Mouse (Mus musculus): ENCODE data around the gene Gck. TPM values are rescaled to one million over a fixed set of nuclear protein-coding genes. Genes with fewer than 3 reads are reported as not detected.

The Gck gene
- polyA plus RNA-seq, 1 experiment, result 1.7 TPM

- Histone ChIP-seq H3K27me3 (replicated peaks) (peaks cover 45% of the 10 kb centered on the region), H3K4me3 (replicated peaks) (no peak overlapping the region), H3K36me3 (replicated peaks; ENCODE audit: low read length) (no peaks in the 10 kb centered on the region), H3K9me3 (peaks cover 6% of the 10 kb centered on the region), H3K4me1 (peaks cover 11% of the 10 kb centered on the region)
- no peak for TF ChIP-seq GATA1 (IDR thresholded peaks at IDR 0.05; ENCODE audit: borderline replicate concordance, low read length)
- TF ChIP-seq FLI1 (IDR thresholded peaks at IDR 0.05; ENCODE audit: low read length), result no peak
Measured at GRCm38 (mm10) chr11:5915429-5916177, 34.3 kb downstream of the Gck start.

- no peaks in the 10 kb centered on the region for H3K36me3 ChIP-seq (replicated peaks; ENCODE audit: low read length)
- H3K27me3 ChIP-seq (replicated peaks), result peaks cover 52% of the 10 kb centered on the region
- H3K4me1 ChIP-seq, result peaks cover 11% of the 10 kb centered on the region
- H3K4me3 ChIP-seq (replicated peaks), result no peak overlapping the region
- H3K9me3 ChIP-seq, result peaks cover 6% of the 10 kb centered on the region
- no peak for TF ChIP-seq FLI1 (IDR thresholded peaks at IDR 0.05; ENCODE audit: low read length)
Measured at GRCm38 (mm10) chr11:5914940-5915339, 34.9 kb downstream of the Gck start.

DNA sequence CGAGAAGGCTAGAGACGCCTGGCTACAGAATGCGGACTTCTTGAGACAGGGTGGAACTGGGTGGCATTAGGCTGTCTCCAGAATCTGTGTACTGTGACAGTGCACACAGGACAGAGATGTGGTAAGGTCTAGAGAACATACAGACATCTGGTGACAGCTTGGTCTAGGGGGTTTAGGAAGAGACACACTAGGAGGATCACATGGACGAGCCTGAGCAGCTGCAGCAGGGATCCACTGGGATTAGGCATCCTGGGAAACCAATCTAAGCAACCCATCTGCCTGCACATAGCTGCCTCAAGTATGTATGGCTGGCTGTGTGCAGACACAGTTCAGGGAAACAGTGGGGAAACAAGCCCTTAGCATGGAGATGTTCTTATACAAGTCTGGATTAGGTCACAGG, 35.9 kb downstream of the Gck start:
- Histone ChIP-seq H3K9me3 (peaks cover 6% of the 10 kb centered on the region), H3K4me1 (peaks cover 11% of the 10 kb centered on the region), H3K4me3 (replicated peaks) (no peak overlapping the region), H3K36me3 (replicated peaks; ENCODE audit: low read length) (no peaks in the 10 kb centered on the region), H3K27me3 (replicated peaks) (peaks cover 60% of the 10 kb centered on the region)
- no peak for TF ChIP-seq GATA1 (IDR thresholded peaks at IDR 0.05; ENCODE audit: borderline replicate concordance, low read length)
- TF ChIP-seq FLI1 (IDR thresholded peaks at IDR 0.05; ENCODE audit: low read length), result no peak

GRCm38 (mm10) chr11:5913256-5913655, 36.6 kb downstream of the Gck start:
- no peaks in the 10 kb centered on the region for H3K9me3 ChIP-seq
- H3K4me3 ChIP-seq (replicated peaks), result no peak overlapping the region
- H3K27me3 ChIP-seq (replicated peaks), result peaks cover 62% of the 10 kb centered on the region
- H3K4me1 ChIP-seq, result peaks cover 6% of the 10 kb centered on the region
- H3K36me3 ChIP-seq (replicated peaks; ENCODE audit: low read length), result no peaks in the 10 kb centered on the region
- TF ChIP-seq GATA1 (IDR thresholded peaks at IDR 0.05; ENCODE audit: borderline replicate concordance, low read length) (no peak), FLI1 (IDR thresholded peaks at IDR 0.05; ENCODE audit: low read length) (no peak)

DNA sequence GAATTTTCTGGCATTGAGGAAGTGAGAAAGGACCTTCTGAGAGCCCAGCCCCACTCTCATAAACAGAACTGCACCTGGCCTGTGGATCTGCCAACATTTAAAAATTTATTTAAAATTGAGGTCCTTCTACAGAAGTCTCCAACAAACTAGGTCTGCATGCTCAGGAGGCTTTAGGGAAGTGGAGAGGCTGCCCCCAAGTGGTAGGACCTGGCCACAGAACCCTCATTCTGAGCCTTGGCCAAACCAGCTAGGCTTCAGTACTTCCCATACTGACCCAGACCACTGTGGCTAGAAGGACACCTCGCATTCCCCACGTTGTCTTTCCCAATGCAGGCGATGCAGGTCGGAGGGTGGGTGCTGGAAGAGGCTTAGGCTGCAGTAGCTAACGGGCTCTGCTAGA, 37.2 kb downstream of the Gck start:
- Histone ChIP-seq H3K4me1 (peaks cover 2% of the 10 kb centered on the region; the same call in 1 of the 2 replicates), H3K4me3 (replicated peaks) (no peak overlapping the region), H3K27me3 (replicated peaks) (peaks cover 62% of the 10 kb centered on the region), H3K9me3 (no peaks in the 10 kb centered on the region), H3K36me3 (replicated peaks; ENCODE audit: low read length) (no peaks in the 10 kb centered on the region)
- no peak for TF ChIP-seq GATA1 (IDR thresholded peaks at IDR 0.05; ENCODE audit: borderline replicate concordance, low read length)
- TF ChIP-seq FLI1 (IDR thresholded peaks at IDR 0.05; ENCODE audit: low read length), result no peak

GRCm38 (mm10) chr11:5908642-5909041, 41.2 kb downstream of the Gck start:
- H3K4me3 ChIP-seq (replicated peaks), result no peak overlapping the region
- no peaks in the 10 kb centered on the region for H3K36me3 ChIP-seq (replicated peaks; ENCODE audit: low read length)
- peaks cover 63% of the 10 kb centered on the region for H3K27me3 ChIP-seq (replicated peaks)
- no peaks in the 10 kb centered on the region for H3K9me3 ChIP-seq
- 0 out of 2 replicates have a peak, but pooled peaks cover 2% of the 10 kb centered on the region for H3K4me1 ChIP-seq
- TF ChIP-seq GATA1 (IDR thresholded peaks at IDR 0.05; ENCODE audit: borderline replicate concordance, low read length) (no peak), FLI1 (IDR thresholded peaks at IDR 0.05; ENCODE audit: low read length) (no peak)

DNA sequence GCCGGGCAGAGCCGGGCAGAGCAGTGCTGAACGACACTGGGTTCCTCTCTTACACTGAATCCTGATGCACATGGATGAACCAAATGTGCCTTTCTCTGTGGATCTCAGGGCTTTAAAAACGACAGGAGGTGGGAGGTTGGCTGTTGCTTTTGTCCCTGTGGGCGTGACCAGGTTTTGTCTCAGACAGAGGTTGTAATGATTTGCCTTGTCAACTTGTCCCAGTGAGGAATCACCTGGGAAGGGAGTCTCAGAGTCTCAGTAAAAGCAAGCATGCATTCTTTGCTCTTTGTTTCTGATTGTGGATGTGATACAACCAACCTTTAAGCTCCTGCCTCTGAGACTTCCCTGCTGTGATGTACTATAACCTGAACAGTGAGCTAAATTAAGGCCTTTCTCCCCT, 42.8 kb downstream of the Gck start:
- Histone ChIP-seq H3K36me3 (replicated peaks; ENCODE audit: low read length) (no peaks in the 10 kb centered on the region), H3K4me1 (peaks cover 5% of the 10 kb centered on the region; the same call in 1 of the 2 replicates), H3K4me3 (replicated peaks) (no peak overlapping the region), H3K9me3 (no peaks in the 10 kb centered on the region), H3K27me3 (replicated peaks) (peaks cover 70% of the 10 kb centered on the region)
- no peak for TF ChIP-seq GATA1 (IDR thresholded peaks at IDR 0.05; ENCODE audit: borderline replicate concordance, low read length)
- no peak for TF ChIP-seq FLI1 (IDR thresholded peaks at IDR 0.05; ENCODE audit: low read length)

- Histone ChIP-seq H3K4me3 (replicated peaks) (no peak overlapping the region), H3K9me3 (no peaks in the 10 kb centered on the region), H3K27me3 (replicated peaks) (peaks cover 74% of the 10 kb centered on the region), H3K4me1 (peaks cover 8% of the 10 kb centered on the region; the same call in 1 of the 2 replicates), H3K36me3 (replicated peaks; ENCODE audit: low read length) (no peaks in the 10 kb centered on the region)
- TF ChIP-seq GATA1 (IDR thresholded peaks at IDR 0.05; ENCODE audit: borderline replicate concordance, low read length), result no peak
- no peak for TF ChIP-seq FLI1 (IDR thresholded peaks at IDR 0.05; ENCODE audit: low read length)
Measured at GRCm38 (mm10) chr11:5905778-5906518, 43.9 kb downstream of the Gck start.

DNA sequence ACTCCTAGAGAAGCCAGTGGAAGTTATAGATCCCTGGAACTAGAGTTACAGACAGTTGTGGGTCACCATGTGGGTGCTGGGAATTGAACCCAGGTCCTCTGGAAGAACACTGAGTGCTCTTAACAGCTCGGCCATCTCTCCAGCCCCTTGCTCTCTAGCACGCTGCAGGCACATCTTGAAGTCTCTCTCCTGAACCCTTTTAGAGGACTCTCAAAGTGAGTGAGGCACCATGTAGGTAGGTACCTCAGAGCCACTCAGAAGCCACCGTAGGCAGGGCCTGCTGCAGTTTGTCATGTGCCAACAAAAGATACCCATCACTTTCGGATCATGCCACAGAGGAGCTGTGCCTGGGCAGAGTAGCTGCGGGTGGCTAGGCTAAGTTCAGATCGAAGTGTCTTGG, 45.0 kb downstream of the Gck start:
- H3K36me3 ChIP-seq (replicated peaks; ENCODE audit: low read length), result no peaks in the 10 kb centered on the region
- peaks cover 8% of the 10 kb centered on the region; the same call in 1 of the 2 replicates for H3K4me1 ChIP-seq
- no peak for TF ChIP-seq GATA1 (IDR thresholded peaks at IDR 0.05; ENCODE audit: borderline replicate concordance, low read length)
- no peak for TF ChIP-seq FLI1 (IDR thresholded peaks at IDR 0.05; ENCODE audit: low read length)
- H3K4me3 ChIP-seq (replicated peaks), result no peak overlapping the region
- no peaks in the 10 kb centered on the region for H3K9me3 ChIP-seq
- H3K27me3 ChIP-seq (replicated peaks), result peaks cover 74% of the 10 kb centered on the region

GRCm38 (mm10) chr11:5904357-5904756, 45.5 kb downstream of the Gck start:
- H3K27me3 ChIP-seq (replicated peaks), result peaks cover 75% of the 10 kb centered on the region
- TF ChIP-seq FLI1 (IDR thresholded peaks at IDR 0.05; ENCODE audit: low read length), result no peak
- TF ChIP-seq GATA1 (IDR thresholded peaks at IDR 0.05; ENCODE audit: borderline replicate concordance, low read length), result no peak

More at GRCm38 (mm10) chr11:5904357-5904756, 45.5 kb downstream of the Gck start:
- Histone ChIP-seq H3K4me3 (replicated peaks) (no peak overlapping the region), H3K9me3 (no peaks in the 10 kb centered on the region), H3K4me1 (peaks cover 8% of the 10 kb centered on the region; the same call in 1 of the 2 replicates), H3K36me3 (replicated peaks; ENCODE audit: low read length) (no peaks in the 10 kb centered on the region)
